ENCODE assay signal across 13 mouse cellular contexts in the genomic region with DNA sequence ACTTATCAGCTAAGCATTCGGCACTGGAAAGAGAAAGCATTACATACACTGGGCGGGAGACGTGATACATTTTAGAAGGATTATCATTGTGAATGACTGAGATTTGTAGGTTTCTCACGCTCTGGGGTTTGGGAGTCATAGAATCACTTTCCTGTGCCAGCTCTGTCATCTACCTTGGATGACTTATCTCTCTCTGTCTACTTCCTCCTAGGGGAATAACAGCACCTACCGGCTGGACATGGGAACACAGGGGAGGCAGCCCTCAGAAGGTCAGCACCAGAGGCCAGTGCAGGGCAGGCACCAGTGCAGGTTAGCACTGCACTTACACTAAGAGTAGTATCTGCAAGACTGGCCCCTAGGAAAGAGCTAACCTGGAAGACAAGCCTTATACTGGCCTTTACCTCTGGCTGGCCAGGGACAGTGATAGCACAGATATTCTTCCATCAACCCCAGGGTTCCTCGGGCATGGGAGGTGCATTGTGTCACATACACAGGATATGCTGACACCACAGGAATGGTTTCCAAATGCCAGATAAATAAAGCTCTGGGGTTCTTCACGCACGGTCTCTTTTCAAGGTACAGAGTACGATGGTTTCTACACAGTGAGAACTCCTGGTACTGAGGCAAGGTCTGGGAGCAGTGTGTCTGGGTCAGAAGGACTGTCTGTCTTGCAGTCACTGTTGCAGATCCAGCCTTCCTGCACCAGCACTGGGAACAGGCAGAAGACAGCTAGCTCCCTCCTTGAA.
A peak's percentile ranks its signal among the peaks of the same experiment; 100 is the strongest.
DNase-seq lines count a peak whose midpoint lies in the region; ATAC-seq and TF ChIP-seq lines count a peak whose summit lies in the region.
"Had no signal": no experiment of that assay in that cellular context is flagged by ENCODE, and none has a peak within 500 bp of the region (broad histone marks: within the 10 kb centered on the region; RNA-seq: fewer than 3 reads in every experiment).

No protein-coding gene starts in this region.

- TF ChIP-seq CTCF in lung, postnatal 0 days (IDR thresholded peaks at IDR 0.05), result peak; percentile 47; the same call in 1 of the 2 replicates
- no peak for TF ChIP-seq CTCF in lung, adult 2 months (IDR thresholded peaks at IDR 0.05; ENCODE audit: insufficient read depth, low read length)

- no peaks in the 10 kb centered on the region for H3K36me3 ChIP-seq in forebrain, embryonic 10.5 days (replicated peaks)
- no peaks in the 10 kb centered on the region for H3K36me3 ChIP-seq in forebrain, embryonic 14.5 days (ENCODE audit: control insufficient read depth, insufficient read depth, low read length)
- no peaks in the 10 kb centered on the region for H3K36me3 ChIP-seq in lung, postnatal 0 days (ENCODE audit: insufficient read depth, low read length)
- H3K36me3 ChIP-seq: hindbrain, embryonic 12.5 days; limb, embryonic 13.5 days; midbrain, embryonic 12.5 days had no signal

- no peak overlapping the region for H3K4me2 ChIP-seq in forebrain, embryonic 14.5 days (ENCODE audit: low read length)
- H3K4me2 ChIP-seq in lung, postnatal 0 days (replicated peaks; ENCODE audit: low read depth, low read length), result no peak overlapping the region
- H3K4me2 ChIP-seq: hindbrain, embryonic 12.5 days; limb, embryonic 13.5 days had no signal

- peak overlapping the region; percentile 56; the same call in 1 of the 2 replicates for H3K27ac ChIP-seq in forebrain, embryonic 10.5 days
- H3K27ac ChIP-seq in forebrain, embryonic 14.5 days (ENCODE audit: low read depth, low read length), result no peak overlapping the region
- no peak overlapping the region for H3K27ac ChIP-seq in lung, postnatal 0 days (ENCODE audit: low read length)
- H3K27ac ChIP-seq: hindbrain, embryonic 12.5 days; limb, embryonic 13.5 days had no signal

- 69% methylated on average over 9 of the region's 9 CpGs for WGBS in forebrain, embryonic 10.5 days
- WGBS in forebrain, embryonic 14.5 days, result 69% methylated on average over 9 of the region's 9 CpGs
- 54% methylated on average over 9 of the region's 9 CpGs for WGBS in lung, postnatal 0 days
- WGBS in lung, adult 2 months, result 61% methylated on average over 9 of the region's 9 CpGs

- no peak for DNase-seq in forebrain, embryonic 10.5 days (ENCODE audit: extremely low spot score, low spot score)
- no peak for DNase-seq in forebrain, embryonic 14.5 days (ENCODE audit: low spot score)
- DNase-seq in lung, postnatal 0 days (ENCODE audit: low spot score), result peak; percentile 9
- no peak for DNase-seq in lung, adult 2 months
- DNase-seq in kidney, postnatal 4 days, result peak; percentile 26 to 48
- DNase-seq in right cerebral cortex, postnatal 36 days (ENCODE audit: low spot score in 2 of 2), result no peak
- DNase-seq in spleen, postnatal 36 days (ENCODE audit: low spot score in 2 of 2), result no peak
- DNase-seq: cerebellum, adult 18-20 months; layer of hippocampus, adult 9-11 months had no signal

- peaks cover 44% of the 10 kb centered on the region for H3K4me1 ChIP-seq in forebrain, embryonic 10.5 days
- peaks cover 25% of the 10 kb centered on the region for H3K4me1 ChIP-seq in forebrain, embryonic 14.5 days (ENCODE audit: control insufficient read depth, insufficient read depth, low read length)
- H3K4me1 ChIP-seq in lung, postnatal 0 days (ENCODE audit: insufficient read depth, low read depth, low read length), result no peaks in the 10 kb centered on the region
- no peaks in the 10 kb centered on the region for H3K4me1 ChIP-seq in lung, adult 2 months (ENCODE audit: control insufficient read depth, insufficient read depth, low read length)

- TF ChIP-seq EP300 in lung, postnatal 0 days (IDR thresholded peaks at IDR 0.05), result no peak

- H3K9me3 ChIP-seq in forebrain, embryonic 10.5 days, result no peaks in the 10 kb centered on the region
- no peaks in the 10 kb centered on the region for H3K9me3 ChIP-seq in forebrain, embryonic 14.5 days (replicated peaks; ENCODE audit: control insufficient read depth, low read length)
- no peaks in the 10 kb centered on the region for H3K9me3 ChIP-seq in lung, postnatal 0 days (ENCODE audit: low read length)
- H3K9me3 ChIP-seq: hindbrain, embryonic 12.5 days; limb, embryonic 13.5 days; midbrain, embryonic 12.5 days had no signal

- no peak overlapping the region for H3K9ac ChIP-seq in forebrain, embryonic 14.5 days (ENCODE audit: low read length)
- no peak overlapping the region for H3K9ac ChIP-seq in lung, postnatal 0 days (replicated peaks; ENCODE audit: low read depth)
- H3K9ac ChIP-seq: hindbrain, embryonic 12.5 days; limb, embryonic 13.5 days; midbrain, embryonic 12.5 days had no signal

- no peak for TF ChIP-seq POLR2A in lung, adult 2 months (IDR thresholded peaks at IDR 0.05; ENCODE audit: borderline replicate concordance, extremely low read depth, low read depth, low read length)

- H3K27me3 ChIP-seq in forebrain, embryonic 10.5 days (ENCODE audit: poor library complexity, severe bottlenecking), result peaks cover 66% of the 10 kb centered on the region
- peaks cover 31% of the 10 kb centered on the region for H3K27me3 ChIP-seq in forebrain, embryonic 14.5 days (replicated peaks; ENCODE audit: control insufficient read depth, insufficient read depth, low read length)
- H3K27me3 ChIP-seq in lung, postnatal 0 days (replicated peaks; ENCODE audit: insufficient read depth, low read length), result no peaks in the 10 kb centered on the region
- H3K27me3 ChIP-seq: hindbrain, embryonic 12.5 days; limb, embryonic 13.5 days; midbrain, embryonic 12.5 days had no signal

- no peak for ATAC-seq in forebrain, embryonic 14.5 days
- ATAC-seq in lung, postnatal 0 days, result no peak
- ATAC-seq in granulocyte monocyte progenitor cell, adult 5-6 weeks (replicated peaks; ENCODE audit: poor library complexity, severe bottlenecking), result 0 out of 2 replicates have a peak, but pooled peaks have one; percentile 33

- H3K4me3 ChIP-seq in forebrain, embryonic 10.5 days, result no peak overlapping the region
- no peak overlapping the region for H3K4me3 ChIP-seq in forebrain, embryonic 14.5 days (ENCODE audit: low read depth, low read length)
- no peak overlapping the region for H3K4me3 ChIP-seq in lung, postnatal 0 days (ENCODE audit: low read depth, low read length)
- no peak overlapping the region for H3K4me3 ChIP-seq in lung, adult 2 months (replicated peaks; ENCODE audit: extremely low read depth, low read depth, low read length)
- H3K4me3 ChIP-seq: hindbrain, embryonic 12.5 days; limb, embryonic 13.5 days; midbrain, embryonic 12.5 days had no signal

Comparison
In these comparisons a context has a peak if more than half of its experiments do, and no peak if none do; other contexts are left out.
1. DNase-seq: peak in lung, postnatal 0 days (single experiment) and kidney, postnatal 4 days (2 of 2); none in forebrain, embryonic 10.5 days (single experiment), forebrain, embryonic 14.5 days (single experiment), lung, adult 2 months (single experiment), right cerebral cortex, postnatal 36 days (0 of 2) and spleen, postnatal 36 days (0 of 2).